Mouse (Mus musculus) retina, postnatal 1 day (tissue): ENCODE results near the gene Fam89b.

Experiments used
- DNase-seq: peaks from one replicate; pipeline ENCODE4 v3.0.0-alpha.2; 2012

Fam89b gene

GRCm38 (mm10) chr19:5729444-5729815 is at the start of gene Fam89b:
Gene Fam89b, minus strand, starts transcription at chr19:5729653.
- DNase-seq: peak; percentile 92

- DNase-seq: no peak
Measured at GRCm38 (mm10) chr19:5778312-5778711, 48.9 kb upstream of the Fam89b start.

GRCm38 (mm10) chr19:5777387-5778032 is 48.1 kb upstream of the Fam89b start:
- DNase-seq: no peak

- peak; percentile 94 for DNase-seq
Measured at GRCm38 (mm10) chr19:5770925-5771860, 41.7 kb upstream of the Fam89b start, which contains the start of gene Scyl1. Gene Scyl1, minus strand, starts transcription at chr19:5771419.

- no peak for DNase-seq
Measured at GRCm38 (mm10) chr19:5770311-5770710, 40.9 kb upstream of the Fam89b start.

- no peak for DNase-seq
Measured at GRCm38 (mm10) chr19:5767271-5767670, 37.8 kb upstream of the Fam89b start.

- DNase-seq: no peak
Measured at GRCm38 (mm10) chr19:5763163-5763562, 33.7 kb upstream of the Fam89b start.

- no peak for DNase-seq
Measured at GRCm38 (mm10) chr19:5758878-5759403, 29.5 kb upstream of the Fam89b start.

GRCm38 (mm10) chr19:5756991-5757636 is 27.7 kb upstream of the Fam89b start:
- peak; percentile 44 for DNase-seq

- peak; percentile 48 for DNase-seq
Measured at GRCm38 (mm10) chr19:5756321-5756985, 27.0 kb upstream of the Fam89b start.

- peak; percentile 54 for DNase-seq
Measured at GRCm38 (mm10) chr19:5751742-5752141, 22.3 kb upstream of the Fam89b start.

GRCm38 (mm10) chr19:5750951-5751350 is 21.5 kb upstream of the Fam89b start:
- no peak for DNase-seq

GRCm38 (mm10) chr19:5749476-5749875 is 20.0 kb upstream of the Fam89b start:
- no peak for DNase-seq

- DNase-seq: no peak
Measured at GRCm38 (mm10) chr19:5746907-5747363, 17.5 kb upstream of the Fam89b start.

- peak; percentile 52 for DNase-seq
Measured at GRCm38 (mm10) chr19:5745756-5746710, 16.6 kb upstream of the Fam89b start.

GRCm38 (mm10) chr19:5743576-5743975 is 14.1 kb upstream of the Fam89b start:
- no peak for DNase-seq

GRCm38 (mm10) chr19:5742241-5742641 is 12.8 kb upstream of the Fam89b start:
- DNase-seq: no peak

GRCm38 (mm10) chr19:5741641-5742240 is 12.3 kb upstream of the Fam89b start:
- peak; percentile 81 for DNase-seq

GRCm38 (mm10) chr19:5740320-5741317 is 11.2 kb upstream of the Fam89b start, which contains the start of gene Ltbp3:
Gene Ltbp3, plus strand, starts transcription at chr19:5740904.
- peak; percentile 47 for DNase-seq
